Mouse (Mus musculus): ENCODE measurements around the gene Pabpn1l. TPM values are rescaled to one million over a fixed set of nuclear protein-coding genes. Genes with fewer than 3 reads are reported as not detected.
A peak's percentile ranks its signal among the peaks of the same experiment; 100 is the strongest.
"Not testable (repeated sequence)": the region's sequence is repeated elsewhere in the genome, so short reads cannot be mapped to it uniquely, and the experiment has no call there.

Pabpn1l gene
- total RNA-seq, 2 experiments from 2014 or later = not detected

DNA sequence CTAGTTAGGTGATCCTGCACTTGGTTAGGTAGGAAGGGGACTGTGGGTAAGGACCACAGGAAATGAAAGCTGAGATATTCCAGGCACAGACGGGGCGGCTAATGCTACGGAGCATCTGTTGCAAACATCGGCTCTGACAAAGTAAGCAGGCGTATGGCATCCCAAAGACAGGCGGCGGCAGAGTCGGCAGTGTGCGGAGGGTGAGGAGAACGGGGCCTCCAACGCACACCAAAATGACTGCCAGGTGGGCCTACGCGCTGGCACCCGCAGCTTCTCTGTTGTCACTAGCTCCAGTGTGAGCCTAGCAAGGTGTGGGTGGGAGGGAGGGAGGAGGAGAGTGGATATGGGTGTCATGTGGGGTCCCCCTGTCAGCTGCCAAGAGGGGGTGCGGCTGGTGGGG lies 18.9 kb upstream of the Pabpn1l start:
- intact Hi-C loops (cut with DNase I) = no loop called here
- TF ChIP-seq CTCF (IDR thresholded peaks at IDR 0.05) = no peak
- H3K27ac ChIP-seq = peak overlapping the region; percentile 21; the same call in 1 of the 2 replicates
- H3K4me3 ChIP-seq = no peak overlapping the region
- DNase-seq = no peak

DNA sequence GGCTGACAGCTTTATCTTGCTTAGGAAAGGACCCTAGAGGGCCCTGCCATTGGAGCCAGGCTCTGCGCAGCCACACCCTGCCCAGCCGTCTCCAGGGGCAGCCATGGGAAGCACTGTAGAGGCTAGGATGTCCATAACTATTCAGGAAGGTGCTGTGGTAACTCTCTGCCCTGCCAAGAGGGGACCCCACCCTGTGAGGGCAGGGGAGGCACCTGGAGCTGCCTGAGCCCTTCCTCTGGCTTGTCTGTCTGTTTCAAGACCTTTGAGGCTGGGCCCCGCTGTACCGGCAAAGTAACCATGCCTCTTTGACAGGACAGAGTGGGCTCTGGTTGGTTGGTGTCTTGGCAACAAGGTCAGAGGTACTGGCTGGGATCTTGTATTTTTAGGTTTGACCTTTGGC lies 18.3 kb upstream of the Pabpn1l start:
- Histone ChIP-seq H3K27ac (peak overlapping the region; percentile 3), H3K4me3 (no peak overlapping the region)
- TF ChIP-seq CTCF (IDR thresholded peaks at IDR 0.05) = no peak
- intact Hi-C loops (cut with DNase I) = no loop called here
- DNase-seq = no peak

GRCm38 (mm10) chr8:122639521-122640248 lies 17.1 kb upstream of the Pabpn1l start:
- peak overlapping the region; percentile 3 for H3K27ac ChIP-seq
- DNase-seq = peak; percentile 81
- no peak for TF ChIP-seq CTCF (IDR thresholded peaks at IDR 0.05)
- intact Hi-C loops (cut with DNase I) = no loop called here
- H3K4me3 ChIP-seq = peak overlapping the region; percentile 11; the same call in 1 of the 2 replicates

DNA sequence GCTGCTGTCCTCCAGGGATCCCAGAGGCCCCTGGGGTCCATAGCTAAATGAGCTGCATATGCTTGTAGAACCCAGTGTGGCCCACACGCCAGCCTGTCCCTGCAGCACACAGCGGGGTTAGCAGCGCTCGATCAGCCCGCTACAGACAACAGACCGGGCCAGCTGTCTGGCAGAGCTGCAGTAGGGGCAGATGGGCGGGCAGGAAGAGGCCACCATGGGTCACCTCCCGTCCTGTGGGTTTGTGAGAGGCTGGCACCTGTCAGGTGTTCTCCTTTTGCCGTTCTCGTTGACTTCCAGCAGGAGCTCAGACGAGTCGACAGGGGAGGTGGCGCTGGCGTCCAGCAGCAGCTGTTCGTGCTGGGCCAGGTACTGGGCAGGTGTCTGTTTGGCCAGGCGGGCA lies 16.1 kb upstream of the Pabpn1l start:
- Histone ChIP-seq H3K27ac (peak overlapping the region; percentile 3; the same call in 1 of the 2 replicates), H3K4me3 (no peak overlapping the region)
- no peak for DNase-seq
- no peak for TF ChIP-seq CTCF (IDR thresholded peaks at IDR 0.05)
- intact Hi-C loops (cut with DNase I) = no loop called here

DNA sequence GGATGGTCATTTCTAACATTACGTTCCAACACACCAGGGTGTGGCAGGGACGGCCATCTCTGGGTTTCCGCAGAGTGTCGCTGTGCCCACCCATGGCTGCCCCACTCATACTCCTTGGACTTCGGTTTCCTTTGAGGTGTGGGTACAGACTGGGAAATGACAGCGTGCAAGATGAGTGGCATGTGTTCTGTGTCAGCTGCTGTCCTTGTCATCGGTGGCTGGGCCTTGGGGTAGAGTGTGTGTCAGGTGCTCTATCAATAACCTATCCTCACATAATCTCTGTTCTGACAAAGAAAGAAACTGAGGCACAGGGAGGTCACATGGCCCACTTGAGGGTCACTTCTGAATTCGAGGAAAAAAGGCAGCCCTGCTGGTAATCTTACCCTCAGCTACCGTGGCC lies 14.7 kb upstream of the Pabpn1l start:
- no peak for TF ChIP-seq CTCF (IDR thresholded peaks at IDR 0.05)
- intact Hi-C loops (cut with DNase I) = loop anchor here (1.0 kb wide), 1 partner anchor 14 kb away; no protein-coding TSS in a partner anchor
- DNase-seq = no peak
- Histone ChIP-seq H3K27ac (peak overlapping the region; percentile 46; the same call in 1 of the 2 replicates), H3K4me3 (no peak overlapping the region)

GRCm38 (mm10) chr8:122636803-122637175 lies 14.2 kb upstream of the Pabpn1l start:
- Histone ChIP-seq H3K27ac (peak overlapping the region; percentile 69), H3K4me3 (peak overlapping the region; percentile 23; the same call in 1 of the 2 replicates)
- intact Hi-C loops (cut with DNase I) = loop anchor here (1.0 kb wide), 1 partner anchor 15 kb away; no protein-coding TSS in a partner anchor
- TF ChIP-seq CTCF (IDR thresholded peaks at IDR 0.05) = no peak
- peak; percentile 91 for DNase-seq

- no peak for TF ChIP-seq CTCF (IDR thresholded peaks at IDR 0.05)
- DNase-seq = no peak
- intact Hi-C loops (cut with DNase I) = no loop called here
- H3K4me3 ChIP-seq = peak overlapping the region; percentile 23; the same call in 1 of the 2 replicates
- peak overlapping the region; percentile 69 for H3K27ac ChIP-seq
Observed at GRCm38 (mm10) chr8:122635878-122636802, 13.6 kb upstream of the Pabpn1l start.

GRCm38 (mm10) chr8:122633205-122633604 lies 10.7 kb upstream of the Pabpn1l start:
- no peak overlapping the region for H3K27ac ChIP-seq
- DNase-seq = no peak
- H3K4me3 ChIP-seq = no peak overlapping the region
- no peak for TF ChIP-seq CTCF (IDR thresholded peaks at IDR 0.05)
- intact Hi-C loops (cut with DNase I) = no loop called here

- H3K4me3 ChIP-seq; H3K27ac ChIP-seq; intact Hi-C loops (cut with DNase I): not testable (repeated sequence)
Observed at GRCm38 (mm10) chr8:122632134-122632533, 9.6 kb upstream of the Pabpn1l start.

GRCm38 (mm10) chr8:122630696-122631095 lies 8.2 kb upstream of the Pabpn1l start:
- DNase-seq = no peak
- no peak overlapping the region for H3K27ac ChIP-seq
- H3K4me3 ChIP-seq = no peak overlapping the region
- TF ChIP-seq CTCF (IDR thresholded peaks at IDR 0.05) = no peak
- intact Hi-C loops (cut with DNase I) = no loop called here

More at GRCm38 (mm10) chr8:122632134-122632533, 9.6 kb upstream of the Pabpn1l start:
- not testable (repeated sequence) for DNase-seq

- no peak overlapping the region for H3K27ac ChIP-seq
- DNase-seq = no peak
- H3K4me3 ChIP-seq = no peak overlapping the region
- intact Hi-C loops (cut with DNase I) = no loop called here
- no peak for TF ChIP-seq CTCF (IDR thresholded peaks at IDR 0.05)
Observed at GRCm38 (mm10) chr8:122629388-122629787, 6.8 kb upstream of the Pabpn1l start.

GRCm38 (mm10) chr8:122626896-122627295 lies 4.4 kb upstream of the Pabpn1l start:
- intact Hi-C loops (cut with DNase I) = no loop called here
- TF ChIP-seq CTCF (IDR thresholded peaks at IDR 0.05) = no peak
- no peak overlapping the region for H3K4me3 ChIP-seq
- DNase-seq = no peak
- 0 out of 2 replicates have a peak overlapping the region, but pooled peaks have one; percentile 12 for H3K27ac ChIP-seq

DNA sequence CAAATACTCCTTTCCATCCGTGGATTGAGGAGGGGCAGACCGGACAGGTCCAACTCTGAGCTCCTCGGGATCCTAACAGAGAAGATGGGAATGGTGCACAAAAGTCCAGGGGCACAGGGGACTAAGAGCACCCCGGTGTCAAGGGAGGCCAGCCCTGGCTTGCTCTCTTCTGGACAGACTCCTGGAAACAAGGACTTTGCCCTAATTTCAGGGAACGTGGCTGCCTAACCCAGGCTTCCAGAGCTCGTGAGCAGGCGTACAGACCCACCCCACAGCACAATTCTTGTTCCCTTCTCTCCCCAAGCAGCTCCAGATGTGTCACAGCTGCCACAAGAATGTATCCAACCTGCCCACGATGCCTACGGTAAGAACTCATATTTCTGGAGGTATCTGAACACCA lies 3.3 kb upstream of the Pabpn1l start:
- no peak for TF ChIP-seq CTCF (IDR thresholded peaks at IDR 0.05)
- Histone ChIP-seq H3K4me3 (no peak overlapping the region), H3K27ac (peak overlapping the region; percentile 76; the same call in 1 of the 2 replicates)
- no peak for DNase-seq
- intact Hi-C loops (cut with DNase I) = no loop called here
